Mouse (Mus musculus) liver, embryonic 11.5 days (tissue): ENCODE measurements around the gene Neu1. TPM values are rescaled to one million over a fixed set of nuclear protein-coding genes. Genes with fewer than 3 reads are reported as not detected.
A peak's percentile ranks its signal among the peaks of the same experiment; 100 is the strongest.
"Not testable (repeated sequence)": the region's sequence is repeated elsewhere in the genome, so short reads cannot be mapped to it uniquely, and the experiment has no call there.

Experiments used
- ATAC-seq: fragments of 200-750 bp; cut with Nextera tagmentation; replicated peaks from 2 replicates; pipeline ENCODE4 v1.8.0; 2017; ENCODE audit warnings: moderate number of reproducible peaks, mild to moderate bottlenecking, moderate TSS enrichment, moderate library complexity; ENCODE audit not compliant: low FRiP score
- DNase-seq: peaks from one replicate; pipeline ENCODE4 v3.0.0-alpha.2; 2017; ENCODE audit warnings: low spot score
- H3K27ac ChIP-seq: fragments of 300-500 bp; sonication (generic); 2 replicates; pipeline ENCODE4 v1.5.1; 2014; ENCODE audit warnings: mild to moderate bottlenecking, low read depth, low read length, control low read depth
- H3K27me3 ChIP-seq: fragments of 300-500 bp; sonication (generic); replicated peaks from 2 replicates; pipeline ENCODE4 v1.6.1; 2014; ENCODE audit warnings: low read length, mixed read lengths; ENCODE audit not compliant: control insufficient read depth, insufficient read depth
- H3K36me3 ChIP-seq: fragments of 300-500 bp; sonication (generic); 2 replicates; pipeline ENCODE4 v1.6.1; 2014; ENCODE audit warnings: mild to moderate bottlenecking, low read length, moderate library complexity, mixed read lengths; ENCODE audit not compliant: control insufficient read depth, insufficient read depth
- H3K4me1 ChIP-seq: fragments of 300-500 bp; sonication (generic); replicated peaks from 2 replicates; pipeline ENCODE4 v1.6.1; 2014; ENCODE audit warnings: low read length, mixed read lengths; ENCODE audit not compliant: control insufficient read depth, insufficient read depth
- H3K4me2 ChIP-seq: fragments of 300-500 bp; sonication (generic); 2 replicates; pipeline ENCODE4 v1.6.1; 2014; ENCODE audit warnings: mild to moderate bottlenecking, control low read depth, moderate library complexity
- H3K4me3 ChIP-seq: fragments of 300-500 bp; sonication (generic); 2 replicates; pipeline ENCODE4 v1.5.1; 2014; ENCODE audit warnings: low read depth, low read length, control low read depth
- H3K9ac ChIP-seq: fragments of 300-500 bp; sonication (generic); 2 replicates; pipeline ENCODE4 v1.6.1; 2014; ENCODE audit warnings: low read depth, low read length, control low read depth
- H3K9me3 ChIP-seq: fragments of 300-500 bp; sonication (generic); 2 replicates; pipeline ENCODE4 v1.6.1; 2016; ENCODE audit warnings: low read length, inconsistent platforms, mixed read lengths; ENCODE audit not compliant: control insufficient read depth
- WGBS: fragments of 180-500 bp; shearing (Covaris S2); extraction: QIAGEN DNeasy Blood & Tissue Kit; methylation state at CpG from one replicate; pipeline ENCODE4 v1.1.7; 2014; 5-methylcytosine and 5-hydroxymethylcytosine counted together
- polyA plus RNA-seq: library from polyadenylated mRNA; unstranded; fragments of >200 nt; fragmentation: Nextera tagmentation; extraction: Ambion mirVana; gene quantifications from 2 replicates; pipeline ENCODE4 v1.2.1, GENCODE M21; 2014

Neu1 gene
- polyA plus RNA-seq, 1 experiment from 2014 or later, result 26.4 TPM

- not testable (repeated sequence) for H3K4me1 ChIP-seq, H3K27ac ChIP-seq, H3K9me3 ChIP-seq, H3K36me3 ChIP-seq
- H3K4me3 ChIP-seq, result peak within 1 kb of the TSS; percentile 44
- peak within 1 kb of the TSS; percentile 34; the same call in 1 of the 2 replicates for H3K9ac ChIP-seq
- 2% methylated on average over 25 of the region's 33 CpGs for WGBS
- H3K27me3 ChIP-seq, result peaks cover 40% of the 10 kb centered on the region
- peak; percentile 94 for ATAC-seq
- peak within 1 kb of the TSS; percentile 87 for H3K4me2 ChIP-seq
- DNase-seq, result peak; percentile 71
Observed at GRCm38 (mm10) chr17:34972069-34972749, 41.2 kb downstream of the Neu1 start, which contains the start of the genes Hspa1a and Hspa1l. TSS of gene Hspa1a (minus strand) at chr17:34972156. TSS of gene Hspa1l (plus strand) at chr17:34972703.

- no peak overlapping the region for H3K4me3 ChIP-seq
- H3K4me2 ChIP-seq, result no peak overlapping the region
- H3K9me3 ChIP-seq, result no peaks in the 10 kb centered on the region
- no peak overlapping the region for H3K27ac ChIP-seq
- DNase-seq (no peak), ATAC-seq (no peak)
- peaks cover 10% of the 10 kb centered on the region for H3K4me1 ChIP-seq
- 73% methylated on average over 3 of the region's 3 CpGs for WGBS
- H3K36me3 ChIP-seq, result no peaks in the 10 kb centered on the region
- H3K27me3 ChIP-seq, result peaks cover 16% of the 10 kb centered on the region
- H3K9ac ChIP-seq, result no peak overlapping the region
Observed at GRCm38 (mm10) chr17:34975581-34976492, 44.8 kb downstream of the Neu1 start.

- H3K4me1 ChIP-seq, result peaks cover 12% of the 10 kb centered on the region
- H3K9ac ChIP-seq, result no peak overlapping the region
- no peaks in the 10 kb centered on the region for H3K9me3 ChIP-seq
- WGBS, result 91% methylated on average over 20 of the region's 20 CpGs
- DNase-seq (no peak), ATAC-seq (no peak)
- no peak overlapping the region for H3K27ac ChIP-seq
- H3K36me3 ChIP-seq, result no peaks in the 10 kb centered on the region
- peaks cover 16% of the 10 kb centered on the region for H3K27me3 ChIP-seq
- no peak overlapping the region for H3K4me2 ChIP-seq
- H3K4me3 ChIP-seq, result no peak overlapping the region
Observed at GRCm38 (mm10) chr17:34977000-34977399, 45.9 kb downstream of the Neu1 start.

GRCm38 (mm10) chr17:34978239-34978638, 47.2 kb downstream of the Neu1 start:
- no peak for ATAC-seq
- Histone ChIP-seq H3K9me3 (no peaks in the 10 kb centered on the region), H3K9ac (no peak overlapping the region), H3K36me3 (no peaks in the 10 kb centered on the region), H3K27me3 (peaks cover 8% of the 10 kb centered on the region), H3K4me1 (peaks cover 10% of the 10 kb centered on the region), H3K4me2 (no peak overlapping the region), H3K27ac (no peak overlapping the region), H3K4me3 (no peak overlapping the region)
- 88% methylated on average over 27 of the region's 27 CpGs for WGBS
- no peak for DNase-seq

GRCm38 (mm10) chr17:34979631-34980030, 48.6 kb downstream of the Neu1 start:
- 87% methylated on average over 4 of the region's 4 CpGs for WGBS
- no peak for ATAC-seq
- no peaks in the 10 kb centered on the region for H3K36me3 ChIP-seq
- peaks cover 10% of the 10 kb centered on the region for H3K4me1 ChIP-seq
- H3K27me3 ChIP-seq, result no peaks in the 10 kb centered on the region
- no peaks in the 10 kb centered on the region for H3K9me3 ChIP-seq
- H3K27ac ChIP-seq, result no peak overlapping the region
- H3K4me3 ChIP-seq, result no peak overlapping the region
- H3K9ac ChIP-seq, result no peak overlapping the region
- DNase-seq, result no peak
- H3K4me2 ChIP-seq, result no peak overlapping the region

GRCm38 (mm10) chr17:34980655-34981054, 49.6 kb downstream of the Neu1 start:
- no peak for ATAC-seq
- WGBS, result 12% methylated on average over 2 of the region's 2 CpGs
- peaks cover 10% of the 10 kb centered on the region for H3K4me1 ChIP-seq
- H3K27ac ChIP-seq, result peak overlapping the region; percentile 98
- H3K4me2 ChIP-seq, result peak overlapping the region; percentile 91
- peak overlapping the region; percentile 96 for H3K9ac ChIP-seq
- peaks cover 8% of the 10 kb centered on the region for H3K36me3 ChIP-seq
- no peaks in the 10 kb centered on the region for H3K9me3 ChIP-seq
- H3K4me3 ChIP-seq, result peak overlapping the region; percentile 94
- no peaks in the 10 kb centered on the region for H3K27me3 ChIP-seq
- no peak for DNase-seq

GRCm38 (mm10) chr17:34981690-34982180, 50.7 kb downstream of the Neu1 start, which contains the start of gene Lsm2:
TSS of gene Lsm2 (plus strand) at chr17:34981862.
- peak within 1 kb of the TSS; percentile 98 for H3K27ac ChIP-seq
- H3K4me2 ChIP-seq, result peak within 1 kb of the TSS; percentile 91
- H3K9ac ChIP-seq, result peak within 1 kb of the TSS; percentile 96
- H3K4me3 ChIP-seq, result peak within 1 kb of the TSS; percentile 94
- no peaks in the 10 kb centered on the region for H3K9me3 ChIP-seq
- DNase-seq (peak; percentile 94), ATAC-seq (peak; percentile 93)
- under 1% methylated on average over 58 of the region's 58 CpGs for WGBS
- H3K4me1 ChIP-seq, result peaks cover 10% of the 10 kb centered on the region
- H3K36me3 ChIP-seq, result peaks cover 14% of the 10 kb centered on the region
- no peaks in the 10 kb centered on the region for H3K27me3 ChIP-seq

GRCm38 (mm10) chr17:34982328-34982727, 51.3 kb downstream of the Neu1 start:
- Histone ChIP-seq H3K27ac (peak overlapping the region; percentile 98), H3K4me3 (peak overlapping the region; percentile 94), H3K4me2 (peak overlapping the region; percentile 91), H3K27me3 (no peaks in the 10 kb centered on the region), H3K9me3 (no peaks in the 10 kb centered on the region), H3K4me1 (peaks cover 10% of the 10 kb centered on the region), H3K9ac (peak overlapping the region; percentile 96), H3K36me3 (peaks cover 14% of the 10 kb centered on the region)
- ATAC-seq (no peak; the same call in none of the 2 replicates), DNase-seq (no peak)
- WGBS, result 0% methylated on average over 15 of the region's 15 CpGs
